Mouse (Mus musculus): Measurements from ENCODE around the gene Hist1h1a.
"Not testable (repeated sequence)": the region's sequence is repeated elsewhere in the genome, so short reads cannot be mapped to it uniquely, and the experiment has no call there.

Gene Hist1h1a

GRCm38 (mm10) chr13:23763586-23764323 lies at the start of gene Hist1h1a:
Gene Hist1h1a (plus strand): TSS chr13:23763666.
- no peak for DNase-seq (ENCODE audit: low spot score)

DNA sequence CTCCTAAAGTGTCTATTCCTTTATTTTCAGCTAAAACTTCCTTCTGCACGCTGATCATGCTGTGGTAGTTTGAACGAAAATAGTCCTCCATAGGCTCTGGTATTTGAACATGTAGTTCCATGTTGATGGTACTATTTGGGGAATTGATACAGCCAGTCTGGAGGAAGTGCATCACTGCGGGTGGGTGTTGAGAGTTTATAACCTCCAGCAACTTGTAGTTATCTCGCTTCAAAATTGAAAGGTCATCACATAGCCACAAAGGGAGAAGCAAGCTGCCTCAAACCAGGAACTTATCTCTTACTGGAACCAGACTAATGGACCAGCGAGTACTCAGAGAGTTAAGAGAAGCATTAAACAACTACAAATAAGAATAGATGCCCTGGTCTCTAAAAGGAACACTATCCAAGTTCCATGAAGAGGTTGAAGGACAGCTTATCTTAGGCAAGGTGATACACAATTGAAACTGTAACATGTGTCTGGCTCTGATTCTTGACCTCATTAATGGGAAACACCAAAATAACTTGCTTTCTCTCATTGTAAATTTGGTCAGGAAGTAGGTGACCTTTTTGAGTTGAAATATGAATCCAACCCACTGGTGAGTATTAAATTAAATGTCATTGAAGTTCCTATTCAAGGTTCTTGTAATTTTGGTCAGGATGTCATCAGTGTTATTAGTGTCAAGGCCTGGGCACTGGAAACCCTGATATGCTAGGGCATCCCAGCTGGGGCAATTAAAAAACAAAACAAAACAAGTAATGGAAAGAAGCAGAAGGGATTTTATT lies 47.0 kb upstream of the Hist1h1a start:
- no peak for DNase-seq (ENCODE audit: low spot score)

DNA sequence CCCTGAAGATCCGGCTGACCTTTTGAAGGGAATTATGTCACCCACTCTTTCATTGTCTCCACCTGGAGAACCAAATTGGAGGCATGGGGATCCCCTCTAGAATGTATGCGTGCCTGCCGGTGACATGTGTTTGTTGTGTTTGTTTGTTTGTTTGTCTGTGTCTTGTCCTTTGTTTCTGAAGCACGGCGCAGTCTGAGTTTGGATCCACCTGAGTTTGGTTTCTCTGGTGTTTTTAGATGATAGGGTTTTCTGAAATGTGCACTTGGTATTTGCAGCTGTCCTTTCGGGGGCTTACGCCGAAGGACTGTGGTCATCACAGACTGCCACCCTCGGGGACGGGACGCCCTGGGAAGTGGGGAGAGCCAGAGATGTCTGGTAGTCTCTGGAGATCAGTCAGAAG lies 46.3 kb upstream of the Hist1h1a start:
- no peak for DNase-seq (ENCODE audit: low spot score)

DNA sequence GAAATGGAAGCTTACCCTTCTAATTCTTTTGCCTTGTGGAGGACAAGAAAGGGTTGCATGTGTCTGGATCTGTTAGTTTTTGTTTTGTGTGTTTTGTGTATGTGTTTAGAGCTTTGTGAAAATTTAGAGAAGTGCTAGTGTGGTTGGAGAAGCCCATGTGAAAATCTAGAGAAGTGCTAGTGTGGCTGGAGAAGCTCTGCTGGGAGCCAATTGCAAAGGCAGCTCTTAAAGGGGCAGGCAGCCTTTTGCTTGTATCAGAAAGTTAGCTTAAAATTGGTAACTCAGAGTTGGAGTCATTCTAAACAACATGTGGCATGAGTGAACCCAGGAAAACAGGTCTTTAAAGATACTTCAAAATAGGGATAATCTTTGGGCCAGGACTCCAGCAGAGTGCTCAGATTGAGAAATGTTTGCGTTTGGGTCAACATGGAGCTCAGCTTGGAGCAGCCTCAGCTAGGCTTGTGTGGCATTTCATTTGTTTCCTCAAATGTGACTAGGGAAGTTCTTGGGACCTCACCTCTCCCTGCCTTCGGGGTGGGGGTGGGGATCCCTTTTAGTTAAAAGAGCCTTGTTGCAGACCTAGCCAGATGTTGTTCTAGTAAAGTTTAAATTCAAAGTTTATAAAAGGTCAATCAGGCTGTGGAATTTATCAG lies 45.7 kb upstream of the Hist1h1a start:
- not testable (repeated sequence) for DNase-seq (ENCODE audit: low spot score)

DNA sequence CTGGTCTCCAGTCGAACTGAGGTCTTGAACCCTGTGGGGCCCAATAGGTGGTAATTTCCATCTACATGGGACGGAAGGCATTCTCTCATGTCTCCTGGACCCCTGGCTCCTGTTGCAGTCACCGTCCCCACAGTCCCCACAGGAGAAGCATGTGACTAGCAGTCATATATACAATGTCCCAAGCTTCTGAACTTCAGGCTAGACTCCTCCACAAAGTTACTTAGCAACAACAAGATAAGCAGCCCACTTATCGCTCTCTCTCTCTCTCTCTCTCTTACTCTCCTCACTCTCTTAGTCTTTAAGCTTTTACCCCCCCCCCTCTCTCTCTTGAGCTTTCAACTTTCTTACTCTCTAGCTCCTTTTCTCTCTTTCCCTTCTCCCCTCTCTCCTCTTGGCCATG lies 39.2 kb upstream of the Hist1h1a start:
- no peak for DNase-seq (ENCODE audit: low spot score)

GRCm38 (mm10) chr13:23725213-23725612 lies 38.3 kb upstream of the Hist1h1a start:
- no peak for DNase-seq (ENCODE audit: low spot score)

GRCm38 (mm10) chr13:23728472-23729191 lies 34.8 kb upstream of the Hist1h1a start:
- no peak for DNase-seq (ENCODE audit: low spot score)

- DNase-seq (ENCODE audit: low spot score) = no peak
Measured at GRCm38 (mm10) chr13:23729192-23729525, 34.3 kb upstream of the Hist1h1a start.

GRCm38 (mm10) chr13:23729706-23730105 lies 33.8 kb upstream of the Hist1h1a start:
- no peak for DNase-seq (ENCODE audit: low spot score)

- no peak for DNase-seq (ENCODE audit: low spot score)
Measured at GRCm38 (mm10) chr13:23730479-23730878, 33.0 kb upstream of the Hist1h1a start.

DNA sequence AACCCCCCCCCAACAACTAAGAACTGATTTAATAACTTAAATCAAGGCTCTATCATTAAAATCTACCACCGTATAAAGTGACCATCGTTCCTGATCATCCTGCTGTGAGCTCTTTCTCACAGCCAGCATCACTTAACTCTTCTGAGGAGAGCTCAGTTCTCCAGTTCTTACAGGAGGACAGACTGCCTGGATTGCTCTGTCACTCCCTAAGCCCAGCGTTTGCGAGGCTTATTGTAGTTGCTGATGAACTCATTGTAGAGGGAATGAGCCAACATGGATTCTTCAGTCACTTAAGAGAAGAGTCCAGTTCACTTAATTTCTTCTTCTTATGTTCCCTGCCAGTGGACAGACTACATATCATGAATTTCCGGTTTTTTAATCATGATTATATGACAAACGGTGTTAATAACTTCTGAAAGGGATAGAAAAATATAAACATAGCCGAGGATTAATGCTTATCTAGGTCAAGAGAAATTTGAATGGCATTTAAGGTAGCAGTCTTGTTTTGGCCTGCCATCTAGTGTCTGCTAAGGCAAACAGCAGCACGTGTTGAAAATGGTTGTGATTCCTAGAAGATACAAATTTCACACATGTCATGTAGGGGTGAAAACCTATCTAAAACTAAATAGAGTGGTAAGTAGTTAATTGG lies 31.2 kb upstream of the Hist1h1a start:
- no peak for DNase-seq (ENCODE audit: low spot score)

DNA sequence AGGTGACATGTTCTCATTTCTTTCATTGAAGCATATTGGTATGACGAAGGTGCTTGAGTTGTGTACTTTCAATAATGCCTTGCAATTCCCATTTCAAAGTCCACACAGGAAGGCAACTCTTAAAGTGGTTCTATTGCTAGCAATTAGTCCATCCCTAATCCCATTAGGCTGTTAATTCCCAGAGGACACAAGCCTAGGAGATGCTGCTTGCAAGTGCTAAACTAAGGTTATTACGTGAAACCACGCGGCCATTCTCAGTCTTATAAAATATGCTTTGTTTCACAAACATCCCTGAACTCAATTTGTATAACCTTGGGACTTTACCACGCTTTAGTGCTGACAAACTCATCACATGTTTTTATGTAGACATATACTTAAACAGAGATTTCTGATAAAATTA lies 26.4 kb upstream of the Hist1h1a start:
- DNase-seq (ENCODE audit: low spot score) = no peak

DNA sequence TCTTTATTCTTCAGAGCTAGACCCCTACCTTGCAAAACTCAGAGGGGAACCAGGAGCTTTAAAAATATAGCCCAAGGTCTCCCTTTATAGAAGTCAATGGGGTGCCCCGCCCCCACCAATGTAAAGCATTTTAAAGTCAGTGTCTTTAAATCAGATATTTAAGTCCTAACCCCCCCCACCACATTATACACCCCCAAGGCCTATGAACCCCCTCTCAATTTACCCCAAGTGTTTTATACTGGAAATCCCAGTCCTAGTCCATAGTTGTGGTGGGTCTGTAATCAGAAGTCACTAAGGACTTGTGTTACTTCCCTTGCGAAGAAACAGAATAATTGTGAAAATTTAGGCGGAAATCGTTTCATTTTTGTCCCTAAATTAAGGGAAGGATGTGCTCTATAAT lies 25.4 kb upstream of the Hist1h1a start:
- DNase-seq (ENCODE audit: low spot score) = no peak

DNA sequence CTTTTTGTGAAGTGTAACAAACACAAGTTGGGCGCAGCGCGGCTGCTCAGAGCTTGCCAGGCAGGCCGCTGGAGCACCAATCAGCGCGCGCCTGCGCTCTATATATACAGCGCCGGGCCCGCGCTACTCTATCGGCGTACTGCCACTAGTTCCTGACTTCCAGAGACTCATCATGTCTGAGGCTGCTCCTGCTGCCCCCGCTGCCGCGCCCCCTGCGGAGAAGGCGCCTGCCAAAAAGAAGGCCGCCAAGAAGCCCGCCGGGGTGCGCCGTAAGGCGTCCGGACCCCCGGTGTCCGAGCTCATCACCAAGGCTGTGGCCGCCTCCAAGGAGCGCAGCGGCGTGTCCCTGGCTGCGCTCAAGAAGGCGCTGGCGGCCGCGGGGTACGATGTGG lies 24.8 kb upstream of the Hist1h1a start, which contains the start of gene Hist1h1c:
TSS of gene Hist1h1c (plus strand) at position 132 of the 392 bp plus-strand sequence.
- peak; percentile 84 for DNase-seq (ENCODE audit: low spot score)

GRCm38 (mm10) chr13:23739069-23739921 lies 24.2 kb upstream of the Hist1h1a start:
- peak; percentile 94 for DNase-seq (ENCODE audit: low spot score)

DNA sequence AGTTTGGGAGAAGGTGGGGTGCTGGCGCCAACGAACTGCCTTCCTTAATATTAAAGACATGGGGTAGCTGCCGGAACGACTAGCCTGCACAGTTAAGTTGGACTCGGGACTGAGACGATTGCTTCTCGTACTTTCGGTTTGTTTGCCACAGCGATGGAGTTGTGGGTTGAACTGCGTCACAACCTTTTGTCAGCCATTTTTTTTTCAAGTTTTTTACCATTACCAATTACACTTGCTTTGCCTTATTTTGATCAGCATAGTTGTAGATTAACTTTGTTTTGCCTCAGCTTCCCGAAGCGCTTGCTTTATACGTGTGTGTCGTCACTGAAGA lies 23.6 kb upstream of the Hist1h1a start:
- no peak for DNase-seq (ENCODE audit: low spot score)

GRCm38 (mm10) chr13:23740256-23740840 lies 23.1 kb upstream of the Hist1h1a start:
- no peak for DNase-seq (ENCODE audit: low spot score)

DNA sequence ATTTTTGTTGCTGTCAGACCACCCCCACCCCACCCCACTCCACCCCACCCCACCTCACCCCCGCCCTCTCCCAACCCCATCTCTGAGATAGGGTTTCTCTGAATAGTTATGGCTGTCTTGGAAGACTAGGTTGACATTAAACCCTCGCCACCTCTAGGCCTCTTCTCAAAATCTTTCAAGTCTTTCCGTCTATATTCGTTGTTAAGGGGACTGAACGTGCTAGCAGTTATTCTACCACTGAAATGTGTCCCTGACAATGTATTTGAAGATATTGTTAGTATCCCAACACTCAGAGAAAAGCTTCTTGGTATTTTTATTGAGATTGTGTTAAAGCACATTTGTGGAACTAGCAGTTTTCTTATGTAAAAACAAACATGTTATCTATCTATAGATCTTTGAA lies 22.6 kb upstream of the Hist1h1a start:
- DNase-seq (ENCODE audit: low spot score) = no peak

- no peak for DNase-seq (ENCODE audit: low spot score)
Measured at GRCm38 (mm10) chr13:23742007-23742406, 21.5 kb upstream of the Hist1h1a start.

DNA sequence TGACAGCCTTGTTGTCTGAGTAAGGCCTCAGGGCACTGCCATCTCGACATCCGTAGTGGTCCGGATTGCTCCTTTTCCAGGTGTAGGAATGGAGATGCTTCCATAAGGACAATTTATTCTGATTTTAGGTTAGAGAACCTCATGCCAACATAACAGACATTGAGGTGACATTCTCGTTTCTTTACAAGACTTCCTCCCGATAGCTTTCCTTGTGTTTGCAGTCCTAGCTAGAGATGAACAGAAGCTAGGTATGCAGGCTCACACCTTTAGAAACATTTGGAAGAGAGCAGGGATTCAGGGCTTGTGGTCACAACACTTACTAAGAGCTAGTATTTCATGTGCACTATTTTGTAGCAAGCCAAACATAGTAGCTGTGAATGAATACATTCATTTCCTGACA lies 20.3 kb upstream of the Hist1h1a start:
- DNase-seq (ENCODE audit: low spot score) = no peak

GRCm38 (mm10) chr13:23743963-23744362 lies 19.5 kb upstream of the Hist1h1a start:
- DNase-seq (ENCODE audit: low spot score) = no peak
